Mouse (Mus musculus): ENCODE results near the gene Lime1.

DNA sequence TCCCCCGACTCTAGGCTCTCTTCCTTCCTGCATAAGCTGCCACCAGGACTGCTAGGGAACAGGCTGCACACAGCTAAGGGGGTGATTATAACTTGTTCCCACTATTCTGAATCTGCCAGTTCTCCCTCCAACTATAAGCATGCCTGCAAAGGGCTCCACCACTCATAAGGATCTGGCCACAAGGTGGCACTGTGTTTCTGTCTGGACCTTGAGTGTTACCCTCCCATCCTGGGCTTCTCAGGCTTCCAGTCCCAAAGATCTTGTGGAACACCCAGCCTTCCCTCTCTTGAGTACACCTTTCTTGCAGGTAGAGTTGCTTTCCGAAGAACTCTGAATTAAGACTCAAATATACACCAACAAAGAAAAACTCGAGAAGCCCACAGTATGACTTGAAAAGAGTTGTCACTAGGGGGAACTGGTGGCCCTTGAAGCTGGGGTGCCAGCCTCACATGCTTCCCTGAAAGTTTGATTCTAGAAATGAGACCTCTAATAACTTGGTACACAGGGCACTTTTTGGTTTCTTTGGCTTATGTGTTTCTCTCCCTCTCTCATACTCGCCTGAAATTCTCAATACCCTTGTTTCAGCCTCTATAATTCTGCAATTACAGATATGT is 12.8 kb downstream of the Lime1 start:
- no peak for TF ChIP-seq GATA1 (IDR thresholded peaks at IDR 0.05; ENCODE audit: borderline replicate concordance, low read length)
- TF ChIP-seq FLI1 (IDR thresholded peaks at IDR 0.05; ENCODE audit: low read length): no peak
